Mouse (Mus musculus): ENCODE results near the gene Map3k5.

GRCm38 (mm10) chr10:20036375-20036774, 102.1 kb downstream of the Map3k5 start:
- no peak for TF ChIP-seq CTCF (conservative IDR thresholded peaks at IDR 0.05; ENCODE audit: low read length)
- TF ChIP-seq POU5F1 (IDR thresholded peaks at IDR 0.05; ENCODE audit: borderline replicate concordance, low read length), result no peak
